Mouse (Mus musculus) spleen, adult 2 months (tissue): ENCODE results near the gene Nop2. TPM values are rescaled to one million over a fixed set of nuclear protein-coding genes. Genes with fewer than 3 reads are reported as not detected.
"Not testable (repeated sequence)": the region's sequence is repeated elsewhere in the genome, so short reads cannot be mapped to it uniquely, and the experiment has no call there.

ENCODE experiments used
- DNase-seq, 2 experiments: peaks; one replicate each; pipeline versions ENCODE4 v3.0.0 to v3.0.0-alpha.2; 2012 to 2021; ENCODE audit warnings: low spot score in 2 of 2, low read depth in 1 of 2
- H3K27ac ChIP-seq: fragments of 200-500 bp; 2 replicates; pipeline ENCODE4 v1.5.1; 2012; ENCODE audit warnings: low read length, inconsistent platforms; ENCODE audit not compliant: insufficient read depth
- H3K27me3 ChIP-seq: fragments of 200-500 bp; 2 replicates; pipeline ENCODE4 v1.6.1; 2012; ENCODE audit warnings: mild to moderate bottlenecking, moderate library complexity, low read length, inconsistent platforms; ENCODE audit not compliant: control insufficient read depth, insufficient read depth
- H3K36me3 ChIP-seq: fragments of 200-500 bp; 2 replicates; pipeline ENCODE4 v1.6.1; 2012; ENCODE audit warnings: mild to moderate bottlenecking, low read length, inconsistent platforms; ENCODE audit not compliant: control insufficient read depth, insufficient read depth
- H3K4me1 ChIP-seq: fragments of 200-500 bp; 2 replicates; pipeline ENCODE4 v1.6.1; 2011; ENCODE audit warnings: inconsistent platforms; ENCODE audit not compliant: control insufficient read depth, insufficient read depth, insufficient read length
- H3K4me3 ChIP-seq: fragments of 200-500 bp; 2 replicates; pipeline ENCODE4 v1.5.1; 2011; ENCODE audit warnings: mild to moderate bottlenecking, inconsistent platforms; ENCODE audit not compliant: insufficient read depth, insufficient read length; ENCODE audit errors: extremely low read depth
- CTCF ChIP-seq: fragments of 200-500 bp; IDR thresholded peaks from 2 replicates; pipeline ENCODE4 v1.5.1; 2011; ENCODE audit warnings: mild to moderate bottlenecking, inconsistent platforms; ENCODE audit not compliant: insufficient read depth, insufficient read length, insufficient replicate concordance; ENCODE audit errors: extremely low read depth
- POLR2A ChIP-seq: fragments of 200-500 bp; IDR thresholded peaks from 2 replicates; pipeline ENCODE4 v1.6.1; 2011; ENCODE audit warnings: low read depth, low read length, inconsistent platforms
- WGBS: fragments of 180-500 bp; shearing (Covaris S2); methylation state at CpG from one replicate; pipeline ENCODE4 v1.1.7; 2018; 5-methylcytosine and 5-hydroxymethylcytosine counted together
- polyA plus RNA-seq: library from polyadenylated mRNA; depleted of rRNA; stranded (reverse); fragments of >200 nt; gene quantifications from 2 replicates; pipeline ENCODE4 v1.2.3, GENCODE M21; 2012

The Nop2 gene
- polyA plus RNA-seq, 1 experiment, result 14.0 TPM

DNA sequence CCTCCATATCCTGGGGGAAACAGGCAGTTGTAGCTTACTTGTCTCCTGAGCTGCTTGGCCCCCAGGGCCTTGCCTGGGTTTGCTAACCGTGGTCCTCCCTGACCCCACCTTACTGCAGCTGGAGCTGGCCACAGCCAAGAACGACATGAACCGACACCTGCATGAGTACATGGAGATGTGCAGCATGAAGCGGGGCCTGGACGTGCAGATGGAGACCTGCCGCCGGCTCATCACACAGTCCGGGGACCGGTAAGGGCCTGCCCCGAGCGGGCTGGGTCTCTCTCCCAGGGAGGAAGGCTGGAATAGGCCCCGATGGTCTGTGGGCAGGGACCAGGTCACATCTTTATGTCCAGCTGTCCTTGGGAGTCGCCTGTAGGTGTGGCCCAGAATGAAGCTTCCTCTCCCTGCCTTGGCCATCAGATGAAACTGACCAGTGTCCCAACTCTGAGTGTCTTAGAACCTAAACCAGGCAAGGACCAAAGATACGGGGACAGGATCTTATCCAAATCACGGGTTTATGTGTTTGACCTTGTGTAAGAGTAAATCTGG lies 27.3 kb downstream of the Nop2 start:
- no peak overlapping the region for H3K4me3 ChIP-seq
- peaks cover 3% of the 10 kb centered on the region; the same call in 1 of the 2 replicates for H3K4me1 ChIP-seq
- WGBS, result 90% methylated on average over 15 of the region's 15 CpGs
- H3K27ac ChIP-seq, result no peak overlapping the region
- TF ChIP-seq POLR2A (no peak), CTCF (no peak)
- peaks cover 35% of the 10 kb centered on the region for H3K36me3 ChIP-seq
- no peaks in the 10 kb centered on the region for H3K27me3 ChIP-seq
- DNase-seq, result no peak

DNA sequence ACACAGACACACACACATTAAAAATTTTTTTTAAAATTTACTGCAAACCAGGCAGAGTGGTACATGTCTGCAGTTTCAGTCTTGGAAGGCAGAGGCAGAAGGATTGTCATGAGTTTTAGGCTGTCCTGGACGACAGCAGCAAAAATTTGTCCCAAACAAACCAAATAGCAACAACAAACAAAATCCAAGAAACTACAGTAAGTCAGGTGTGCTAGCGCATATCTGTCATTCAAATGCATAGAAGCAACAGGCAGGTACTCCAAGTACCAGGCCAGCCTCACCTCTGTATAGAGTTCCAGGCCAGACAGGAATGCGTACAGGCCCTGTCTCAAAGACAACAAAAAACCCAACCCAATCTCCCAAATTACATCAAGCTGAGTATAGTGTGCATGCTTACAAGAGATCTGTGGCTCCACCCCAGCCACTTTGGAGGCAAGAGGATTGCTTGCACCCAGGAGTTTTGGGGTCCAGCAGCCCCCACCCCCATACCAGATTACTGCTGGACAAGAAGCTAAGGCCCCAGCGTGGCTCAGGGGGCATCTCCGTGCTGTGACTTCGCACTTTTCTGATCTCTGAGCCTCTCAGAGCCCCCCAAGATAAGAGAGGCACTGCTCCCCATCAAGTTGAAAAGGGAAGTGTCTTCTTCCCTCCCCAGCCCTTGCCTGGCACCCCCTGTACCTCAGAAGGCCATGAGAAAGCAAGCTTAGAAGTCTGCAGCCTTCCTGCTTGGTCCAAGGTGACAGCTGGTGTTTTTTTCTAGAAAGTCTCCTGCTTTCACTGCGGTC lies 28.3 kb downstream of the Nop2 start:
- H3K36me3 ChIP-seq, result peaks cover 35% of the 10 kb centered on the region
- H3K27ac ChIP-seq, result no peak overlapping the region
- peaks cover 10% of the 10 kb centered on the region; the same call in 1 of the 2 replicates for H3K4me1 ChIP-seq
- no peaks in the 10 kb centered on the region for H3K27me3 ChIP-seq
- no peak for DNase-seq
- no peak overlapping the region for H3K4me3 ChIP-seq
- no peak for TF ChIP-seq CTCF
- no peak for TF ChIP-seq POLR2A
- 88% methylated on average over 7 of the region's 7 CpGs for WGBS

DNA sequence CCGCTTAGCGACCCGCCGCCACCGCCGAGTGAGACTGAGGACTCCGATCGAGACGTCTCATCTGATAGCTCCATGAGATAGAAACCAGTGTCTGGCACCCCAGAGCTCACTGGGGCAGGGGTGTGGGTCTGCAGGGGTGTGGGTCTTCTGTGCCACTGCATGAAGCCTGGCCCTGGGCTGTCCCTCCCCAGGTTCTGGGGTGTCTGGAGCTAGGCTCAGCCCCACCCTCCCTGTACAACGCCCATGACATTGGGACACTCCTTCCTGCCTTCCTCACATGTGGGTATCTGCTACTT lies 28.8 kb downstream of the Nop2 start:
- TF ChIP-seq POLR2A, result no peak
- no peak for TF ChIP-seq CTCF
- no peaks in the 10 kb centered on the region for H3K27me3 ChIP-seq

DNA sequence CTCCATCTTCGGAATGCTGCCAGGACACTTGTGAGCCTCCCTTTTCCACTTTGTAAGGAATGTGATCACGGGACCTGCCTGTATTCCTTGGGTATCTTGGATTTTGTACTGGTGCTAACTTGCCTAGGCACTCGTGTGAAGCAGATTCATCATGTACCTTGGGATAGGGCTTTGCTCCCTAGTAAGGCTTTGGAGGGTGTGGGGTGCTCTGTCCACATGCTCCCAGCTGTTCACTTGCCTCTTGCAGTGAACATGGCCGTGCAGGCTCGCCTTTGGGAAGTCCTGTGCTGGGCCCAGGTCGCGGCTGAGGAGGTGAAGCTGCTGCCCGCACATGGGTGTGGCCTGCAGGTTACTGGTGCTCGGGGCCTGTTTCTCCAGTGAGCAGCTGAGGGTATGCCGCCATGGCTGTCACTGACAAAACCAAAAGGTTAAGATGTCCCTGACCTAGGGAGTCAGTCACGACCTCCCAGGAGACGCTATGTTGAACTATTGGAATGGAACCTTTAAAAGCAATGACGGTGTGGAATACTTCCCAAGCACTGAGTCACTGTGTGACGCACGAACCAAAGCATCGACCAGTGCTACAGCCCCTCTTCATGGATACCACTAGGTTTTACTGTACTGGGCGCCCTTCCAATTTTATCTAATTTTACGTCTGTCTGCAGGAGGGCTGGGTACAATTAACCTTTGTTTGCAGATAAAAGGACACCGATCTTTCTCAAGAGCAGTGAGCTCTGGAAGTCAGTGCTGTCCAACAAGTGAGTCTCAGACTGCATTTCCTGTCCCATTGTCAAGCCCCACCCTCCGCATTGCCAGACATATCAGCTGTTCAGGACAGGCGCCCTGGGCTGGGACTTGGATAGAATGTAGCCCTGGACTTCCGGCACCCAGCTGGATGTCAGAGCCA lies 29.4 kb downstream of the Nop2 start:
- Histone ChIP-seq H3K4me3 (no peak overlapping the region), H3K27ac (peak overlapping the region; percentile 22; the same call in 1 of the 2 replicates), H3K4me1 (peaks cover 10% of the 10 kb centered on the region; the same call in 1 of the 2 replicates), H3K27me3 (no peaks in the 10 kb centered on the region), H3K36me3 (peaks cover 31% of the 10 kb centered on the region)
- TF ChIP-seq POLR2A, result no peak
- TF ChIP-seq CTCF, result no peak
- DNase-seq, result no peak
- WGBS, result 79% methylated on average over 22 of the region's 22 CpGs

More for the DNA sequence above, 28.8 kb downstream of the Nop2 start:
- Histone ChIP-seq H3K27ac (no peak overlapping the region), H3K4me3 (no peak overlapping the region), H3K36me3 (peaks cover 31% of the 10 kb centered on the region), H3K4me1 (peaks cover 10% of the 10 kb centered on the region; the same call in 1 of the 2 replicates)
- WGBS, result 76% methylated on average over 10 of the region's 10 CpGs
- no peak for DNase-seq

DNA sequence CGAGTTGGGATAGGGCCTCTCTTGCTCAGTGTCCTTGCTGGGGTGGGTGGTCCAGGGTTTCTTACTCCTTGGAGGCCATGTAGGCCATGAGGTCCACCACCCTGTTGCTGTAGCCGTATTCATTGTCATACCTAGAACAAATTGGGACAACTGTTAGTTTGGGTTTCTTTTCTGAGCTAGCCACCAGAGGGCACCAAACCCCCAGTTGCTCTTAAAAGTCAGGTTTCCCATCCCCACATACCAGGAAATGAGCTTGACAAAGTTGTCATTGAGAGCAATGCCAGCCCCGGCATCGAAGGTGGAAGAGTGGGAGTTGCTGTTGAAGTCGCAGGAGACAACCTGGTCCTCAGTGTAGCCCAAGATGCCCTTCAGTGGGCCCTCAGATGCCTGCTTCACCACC lies 30.3 kb downstream of the Nop2 start:
- H3K27me3 ChIP-seq, H3K27ac ChIP-seq, H3K4me1 ChIP-seq, H3K4me3 ChIP-seq: not testable (repeated sequence)
- DNase-seq, result peak; percentile 61 to 69
- TF ChIP-seq CTCF, result peak; percentile 33; the same call in 1 of the 2 replicates
- 19% methylated on average over 4 of the region's 5 CpGs for WGBS
- peaks cover 31% of the 10 kb centered on the region for H3K36me3 ChIP-seq

DNA sequence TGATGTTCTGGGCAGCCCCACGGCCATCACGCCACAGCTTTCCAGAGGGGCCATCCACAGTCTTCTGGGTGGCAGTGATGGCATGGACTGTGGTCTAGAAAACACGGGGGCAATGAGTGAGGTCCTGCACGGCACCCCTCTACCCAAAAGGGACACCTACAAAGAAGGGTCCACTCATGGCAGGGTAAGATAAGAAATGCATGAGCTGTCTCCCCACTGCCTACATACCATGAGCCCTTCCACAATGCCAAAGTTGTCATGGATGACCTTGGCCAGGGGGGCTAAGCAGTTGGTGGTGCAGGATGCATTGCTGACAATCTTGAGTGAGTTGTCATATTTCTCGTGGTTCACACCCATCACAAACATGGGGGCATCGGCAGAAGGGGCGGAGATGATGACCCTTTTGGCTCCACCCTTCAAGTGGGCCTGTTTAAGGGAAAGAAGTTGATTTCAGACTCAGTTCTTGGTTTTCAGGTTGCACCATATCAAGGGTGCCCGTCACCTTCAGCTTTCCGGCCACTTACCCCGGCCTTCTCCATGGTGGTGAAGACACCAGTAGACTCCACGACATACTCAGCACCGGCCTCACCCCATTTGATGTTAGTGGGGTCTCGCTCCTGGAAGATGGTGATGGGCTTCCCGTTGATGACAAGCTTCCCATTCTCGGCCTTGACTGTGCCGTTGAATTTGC lies 31.1 kb downstream of the Nop2 start:
- H3K4me1 ChIP-seq, result not testable (repeated sequence)

More for the DNA sequence above, 31.1 kb downstream of the Nop2 start:
- whole genome bisulfite sequencing, result 77% methylated on average over 13 of the region's 16 CpGs
- not testable (repeated sequence) for DNase-seq, H3K27me3 ChIP-seq, H3K4me3 ChIP-seq, H3K27ac ChIP-seq
- H3K36me3 ChIP-seq, result peaks cover 26% of the 10 kb centered on the region
